Mouse (Mus musculus) liver, embryonic 11.5 days (tissue): ENCODE data around the gene Aatk. TPM values are rescaled to one million over a fixed set of nuclear protein-coding genes. Genes with fewer than 3 reads are reported as not detected.

Source experiments
- ATAC-seq: fragments of 200-750 bp; cut with Nextera tagmentation; replicated peaks from 2 replicates; pipeline ENCODE4 v1.8.0; 2017; ENCODE audit warnings: moderate number of reproducible peaks, mild to moderate bottlenecking, moderate TSS enrichment, moderate library complexity; ENCODE audit not compliant: low FRiP score
- DNase-seq: peaks from one replicate; pipeline ENCODE4 v3.0.0-alpha.2; 2017; ENCODE audit warnings: low spot score
- H3K27ac ChIP-seq: fragments of 300-500 bp; sonication (generic); 2 replicates; pipeline ENCODE4 v1.5.1; 2014; ENCODE audit warnings: mild to moderate bottlenecking, low read depth, low read length, control low read depth
- H3K27me3 ChIP-seq: fragments of 300-500 bp; sonication (generic); replicated peaks from 2 replicates; pipeline ENCODE4 v1.6.1; 2014; ENCODE audit warnings: low read length, mixed read lengths; ENCODE audit not compliant: control insufficient read depth, insufficient read depth
- H3K36me3 ChIP-seq: fragments of 300-500 bp; sonication (generic); 2 replicates; pipeline ENCODE4 v1.6.1; 2014; ENCODE audit warnings: mild to moderate bottlenecking, low read length, moderate library complexity, mixed read lengths; ENCODE audit not compliant: control insufficient read depth, insufficient read depth
- H3K4me1 ChIP-seq: fragments of 300-500 bp; sonication (generic); replicated peaks from 2 replicates; pipeline ENCODE4 v1.6.1; 2014; ENCODE audit warnings: low read length, mixed read lengths; ENCODE audit not compliant: control insufficient read depth, insufficient read depth
- H3K4me2 ChIP-seq: fragments of 300-500 bp; sonication (generic); 2 replicates; pipeline ENCODE4 v1.6.1; 2014; ENCODE audit warnings: mild to moderate bottlenecking, control low read depth, moderate library complexity
- H3K4me3 ChIP-seq: fragments of 300-500 bp; sonication (generic); 2 replicates; pipeline ENCODE4 v1.5.1; 2014; ENCODE audit warnings: low read depth, low read length, control low read depth
- H3K9ac ChIP-seq: fragments of 300-500 bp; sonication (generic); 2 replicates; pipeline ENCODE4 v1.6.1; 2014; ENCODE audit warnings: low read depth, low read length, control low read depth
- H3K9me3 ChIP-seq: fragments of 300-500 bp; sonication (generic); 2 replicates; pipeline ENCODE4 v1.6.1; 2016; ENCODE audit warnings: low read length, inconsistent platforms, mixed read lengths; ENCODE audit not compliant: control insufficient read depth
- WGBS: fragments of 180-500 bp; shearing (Covaris S2); extraction: QIAGEN DNeasy Blood & Tissue Kit; methylation state at CpG from one replicate; pipeline ENCODE4 v1.1.7; 2014; 5-methylcytosine and 5-hydroxymethylcytosine counted together
- polyA plus RNA-seq: library from polyadenylated mRNA; unstranded; fragments of >200 nt; fragmentation: Nextera tagmentation; extraction: Ambion mirVana; gene quantifications from 2 replicates; pipeline ENCODE4 v1.2.1, GENCODE M21; 2014

Aatk gene
- polyA plus RNA-seq, 1 experiment from 2014 or later, result 0.86 TPM

- H3K4me3 ChIP-seq, result no peak overlapping the region
- no peak for ATAC-seq
- no peak for DNase-seq
- no peak overlapping the region for H3K27ac ChIP-seq
- H3K4me2 ChIP-seq, result no peak overlapping the region
- no peak overlapping the region for H3K9ac ChIP-seq
- WGBS, result 87% methylated on average over 16 of the region's 16 CpGs
- H3K27me3 ChIP-seq, result no peaks in the 10 kb centered on the region
- no peaks in the 10 kb centered on the region for H3K9me3 ChIP-seq
- no peaks in the 10 kb centered on the region for H3K36me3 ChIP-seq
- H3K4me1 ChIP-seq, result peaks cover 3% of the 10 kb centered on the region; the same call in 1 of the 2 replicates
These were observed 25.6 kb downstream of the Aatk start for GRCm38 (mm10) chr11:120021367-120021766.

GRCm38 (mm10) chr11:120019542-120020440, 27.2 kb downstream of the Aatk start:
- 77% methylated on average over 23 of the region's 23 CpGs for WGBS
- no peak overlapping the region for H3K27ac ChIP-seq
- peaks cover 3% of the 10 kb centered on the region; the same call in 1 of the 2 replicates for H3K4me1 ChIP-seq

GRCm38 (mm10) chr11:120017011-120017410, 30.0 kb downstream of the Aatk start:
- Histone ChIP-seq H3K4me2 (no peak overlapping the region), H3K36me3 (no peaks in the 10 kb centered on the region), H3K4me1 (peaks cover 5% of the 10 kb centered on the region), H3K4me3 (no peak overlapping the region), H3K27ac (no peak overlapping the region), H3K27me3 (peaks cover 7% of the 10 kb centered on the region), H3K9ac (no peak overlapping the region), H3K9me3 (no peaks in the 10 kb centered on the region)
- no peak for DNase-seq
- WGBS, result 76% methylated on average over 8 of the region's 8 CpGs
- no peak for ATAC-seq

More at GRCm38 (mm10) chr11:120019542-120020440, 27.2 kb downstream of the Aatk start:
- H3K4me3 ChIP-seq, result no peak overlapping the region
- no peaks in the 10 kb centered on the region for H3K36me3 ChIP-seq
- H3K9me3 ChIP-seq, result no peaks in the 10 kb centered on the region
- no peaks in the 10 kb centered on the region for H3K27me3 ChIP-seq
- ATAC-seq (no peak), DNase-seq (no peak)
- H3K4me2 ChIP-seq, result no peak overlapping the region
- no peak overlapping the region for H3K9ac ChIP-seq

DNA sequence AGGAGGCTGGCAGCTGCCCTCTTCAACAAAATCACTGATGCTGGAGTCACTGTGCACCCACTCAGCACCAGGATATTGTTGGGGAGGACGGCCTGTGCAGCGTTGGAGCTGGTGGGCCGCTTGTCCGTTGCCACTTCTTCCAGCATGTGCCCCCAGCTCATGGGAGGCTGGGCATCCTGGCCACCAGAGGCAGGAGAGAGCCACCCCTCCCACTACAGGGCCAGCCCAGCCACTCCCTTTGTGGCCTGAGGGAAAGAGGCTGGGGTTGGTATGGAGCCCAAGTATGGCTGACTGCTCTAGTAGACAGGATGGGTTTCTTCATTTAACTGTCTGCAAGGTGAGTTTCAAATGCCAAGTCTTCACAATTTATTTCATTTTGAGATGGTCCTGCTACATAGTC, 32.2 kb downstream of the Aatk start:
- H3K9me3 ChIP-seq, result no peaks in the 10 kb centered on the region
- DNase-seq (no peak), ATAC-seq (no peak)
- H3K4me1 ChIP-seq, result peaks cover 5% of the 10 kb centered on the region
- H3K36me3 ChIP-seq, result no peaks in the 10 kb centered on the region
- H3K27ac ChIP-seq, result no peak overlapping the region
- peaks cover 22% of the 10 kb centered on the region for H3K27me3 ChIP-seq
- H3K4me2 ChIP-seq, result no peak overlapping the region
- no peak overlapping the region for H3K4me3 ChIP-seq
- H3K9ac ChIP-seq, result no peak overlapping the region
- 86% methylated on average over 4 of the region's 4 CpGs for WGBS

- Histone ChIP-seq H3K9me3 (no peaks in the 10 kb centered on the region), H3K27ac (no peak overlapping the region), H3K4me1 (peaks cover 5% of the 10 kb centered on the region), H3K4me2 (peak overlapping the region; percentile 64), H3K27me3 (peaks cover 22% of the 10 kb centered on the region), H3K36me3 (no peaks in the 10 kb centered on the region), H3K4me3 (peak overlapping the region; percentile 24), H3K9ac (peak overlapping the region; percentile 13)
- peak; percentile 44; the same call in 1 of the 2 replicates for ATAC-seq
- peak; percentile 77 for DNase-seq
- WGBS, result 12% methylated on average over 21 of the region's 21 CpGs
These were observed 33.7 kb downstream of the Aatk start for GRCm38 (mm10) chr11:120013174-120013711.

- 78% methylated on average over 13 of the region's 13 CpGs for WGBS
- no peak for ATAC-seq
- no peak overlapping the region for H3K27ac ChIP-seq
- no peak overlapping the region; the same call in 1 of the 2 replicates for H3K4me3 ChIP-seq
- H3K4me2 ChIP-seq, result no peak overlapping the region; the same call in 1 of the 2 replicates
- H3K36me3 ChIP-seq, result no peaks in the 10 kb centered on the region
- DNase-seq, result no peak
- peaks cover 22% of the 10 kb centered on the region for H3K27me3 ChIP-seq
- H3K9me3 ChIP-seq, result no peaks in the 10 kb centered on the region
- H3K4me1 ChIP-seq, result peaks cover 5% of the 10 kb centered on the region
- no peak overlapping the region for H3K9ac ChIP-seq
These were observed 34.3 kb downstream of the Aatk start for GRCm38 (mm10) chr11:120012702-120013101.

DNA sequence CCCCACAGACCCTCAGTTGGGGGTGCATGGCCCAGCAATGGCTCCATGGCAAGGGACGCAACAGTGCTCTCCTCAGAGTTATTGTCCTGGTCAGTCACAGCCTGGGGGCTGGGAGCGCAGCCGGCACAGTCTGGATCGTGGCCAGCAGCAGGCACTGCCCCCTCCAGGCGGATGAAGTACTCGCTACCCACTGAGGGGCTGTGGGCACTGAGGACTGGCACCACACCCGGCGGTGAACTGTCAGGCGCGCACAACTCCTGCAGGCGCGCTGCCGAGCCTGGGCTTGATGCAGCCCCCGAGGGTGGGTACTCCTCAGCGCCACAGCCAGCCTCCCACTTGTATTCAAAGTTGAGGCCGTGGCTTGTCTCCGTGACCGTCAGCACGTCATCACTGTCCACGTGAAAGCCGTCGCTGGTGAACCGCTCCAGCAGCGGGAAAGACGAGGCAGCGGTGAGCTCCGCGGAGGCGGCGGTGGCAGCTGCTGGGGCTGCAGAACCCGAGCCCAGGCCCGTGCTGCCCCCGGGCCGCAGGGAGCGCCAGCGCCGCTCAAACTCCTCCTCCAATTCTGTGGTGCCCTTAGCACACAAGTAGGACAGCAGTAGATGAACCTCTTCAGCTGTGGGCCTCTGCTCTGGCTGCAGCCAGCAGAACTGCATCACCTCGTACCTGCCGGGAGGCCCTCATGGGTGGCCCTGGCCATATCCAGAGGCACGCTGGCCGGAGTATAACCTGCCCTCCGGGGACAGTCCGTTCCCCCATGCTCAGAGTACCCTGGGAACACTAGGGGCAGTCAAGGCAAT, 35.0 kb downstream of the Aatk start:
- DNase-seq, result no peak
- peaks cover 5% of the 10 kb centered on the region for H3K4me1 ChIP-seq
- H3K27me3 ChIP-seq, result peaks cover 22% of the 10 kb centered on the region
- no peak overlapping the region for H3K9ac ChIP-seq
- no peak overlapping the region for H3K27ac ChIP-seq
- no peaks in the 10 kb centered on the region for H3K36me3 ChIP-seq
- 39% methylated on average over 43 of the region's 43 CpGs for WGBS
- peak overlapping the region; percentile 38 for H3K4me2 ChIP-seq
- H3K9me3 ChIP-seq, result no peaks in the 10 kb centered on the region
- H3K4me3 ChIP-seq, result no peak overlapping the region
- 0 out of 2 replicates have a peak, but pooled peaks have one; percentile 11 for ATAC-seq

DNA sequence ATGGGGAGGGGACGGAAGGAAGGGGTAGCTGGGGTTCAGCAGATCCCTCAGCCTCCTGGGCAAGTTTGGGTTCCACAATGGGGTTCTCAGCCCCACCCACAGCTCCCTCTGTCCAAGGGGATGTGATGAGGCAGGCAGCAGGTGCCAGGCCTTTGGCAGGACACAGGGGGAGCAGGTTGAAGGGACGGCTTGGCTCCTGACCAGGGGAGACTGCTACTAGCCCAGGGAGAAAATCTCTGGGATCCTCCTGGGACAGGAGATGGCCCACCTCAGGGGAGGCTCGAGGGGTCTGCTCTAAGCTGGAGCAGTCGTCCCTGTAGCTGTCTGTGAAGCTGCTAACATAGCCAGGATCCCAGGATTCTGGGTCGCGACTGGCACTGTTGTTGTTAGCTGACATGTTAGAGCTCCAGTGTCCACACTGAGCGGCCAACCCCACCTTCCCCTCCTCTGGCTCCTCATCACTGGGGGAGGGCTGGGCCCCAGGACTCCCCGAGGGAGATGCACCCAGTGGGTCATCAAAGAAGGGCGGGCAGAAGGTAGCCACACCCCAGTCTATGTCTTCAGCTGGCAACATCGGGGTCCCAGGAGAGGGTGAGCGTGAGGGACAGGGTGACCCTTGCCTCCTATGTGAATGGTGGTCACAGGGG, 35.7 kb downstream of the Aatk start:
- Histone ChIP-seq H3K4me1 (peaks cover 5% of the 10 kb centered on the region), H3K9me3 (no peaks in the 10 kb centered on the region), H3K4me2 (no peak overlapping the region), H3K9ac (no peak overlapping the region), H3K36me3 (no peaks in the 10 kb centered on the region), H3K27ac (no peak overlapping the region), H3K27me3 (peaks cover 22% of the 10 kb centered on the region), H3K4me3 (no peak overlapping the region)
- ATAC-seq (no peak), DNase-seq (no peak)
- WGBS, result 69% methylated on average over 11 of the region's 11 CpGs
